Mouse (Mus musculus) C2C12 (cell line): Measurements from ENCODE around the gene Pifo. TPM values are rescaled to one million over a fixed set of nuclear protein-coding genes. Genes with fewer than 3 reads are reported as not detected.
A peak's percentile ranks its signal among the peaks of the same experiment; 100 is the strongest.

Experiments
- H3K27me3 ChIP-seq: one replicate; pipeline ENCODE4 v1.6.1; 2011; ENCODE audit not compliant: control insufficient read depth, insufficient read depth, insufficient read length
- H3K36me3 ChIP-seq: one replicate; pipeline ENCODE4 v1.6.1; 2011; ENCODE audit not compliant: control insufficient read depth, insufficient read depth
- H3K4me3 ChIP-seq: one replicate; pipeline ENCODE4 v1.5.1; 2011; ENCODE audit warnings: mild to moderate bottlenecking, control low read depth; ENCODE audit not compliant: poor library complexity, insufficient read depth, severe bottlenecking
- H3K79me2 ChIP-seq: one replicate; pipeline ENCODE4 v1.6.1; 2011; ENCODE audit not compliant: control insufficient read depth, insufficient read depth
- H3K79me3 ChIP-seq: one replicate; pipeline ENCODE4 v1.6.1; 2011; ENCODE audit warnings: low read depth, control low read depth
- H3ac ChIP-seq: one replicate; pipeline ENCODE3; 2011; ENCODE audit warnings: low read depth; ENCODE audit not compliant: control insufficient read depth, insufficient read length
- CEBPB ChIP-seq: IDR thresholded peaks from one replicate; pipeline ENCODE4 v1.6.1; 2011; ENCODE audit warnings: low read depth, mild to moderate bottlenecking, control low read depth, moderate library complexity
- CTCF ChIP-seq: IDR thresholded peaks from one replicate; pipeline ENCODE4 v1.5.1; 2011; ENCODE audit not compliant: control insufficient read depth, insufficient read depth, insufficient read length
- FOSL1 ChIP-seq: IDR thresholded peaks from one replicate; pipeline ENCODE4 v1.8.0; 2011; ENCODE audit warnings: mild to moderate bottlenecking, low read length; ENCODE audit not compliant: poor library complexity, insufficient read depth, severe bottlenecking
- MAX ChIP-seq: IDR thresholded peaks from one replicate; pipeline ENCODE4 v1.6.1; 2011; ENCODE audit warnings: mild to moderate bottlenecking, control low read depth
- MYOD1 ChIP-seq: IDR thresholded peaks from one replicate; pipeline ENCODE4 v1.6.1; 2011; ENCODE audit warnings: low read depth; ENCODE audit not compliant: control insufficient read depth, insufficient read length
- MYOG ChIP-seq: IDR thresholded peaks from one replicate; pipeline ENCODE4 v1.6.1; 2011; ENCODE audit not compliant: control insufficient read depth, insufficient read length; ENCODE audit errors: extremely low read depth
- USF1 ChIP-seq: IDR thresholded peaks from one replicate; pipeline ENCODE4 v1.6.1; 2011; ENCODE audit warnings: low read depth, mild to moderate bottlenecking, control low read depth, moderate library complexity
- polyA plus RNA-seq: library from polyadenylated mRNA; unstranded; fragments of >200 nt; fragmentation: generic; extraction: Trizol; gene quantifications from one replicate; pipeline ENCODE4 v1.2.1, GENCODE M21; 2012; ENCODE audit warnings: missing spikeins

Pifo gene
- polyA plus RNA-seq, 1 experiment: not detected

- Histone ChIP-seq H3K79me2 (peaks cover 97% of the 10 kb centered on the region), H3ac (peak within 1 kb of the TSS; percentile 100), H3K4me3 (peak within 1 kb of the TSS; percentile 99), H3K79me3 (peaks cover 65% of the 10 kb centered on the region), H3K27me3 (no peaks in the 10 kb centered on the region), H3K36me3 (peaks cover 80% of the 10 kb centered on the region)
- TF ChIP-seq USF1 (peak; percentile 64), FOSL1 (no peak), MAX (peak; percentile 93), CEBPB (no peak), CTCF (no peak), MYOG (no peak), MYOD1 (no peak)
These were observed 55.4 kb downstream of the Pifo start, which contains the start of gene Wdr77 for GRCm38 (mm10) chr3:105958974-105959580. Gene Wdr77 (plus strand): TSS chr3:105959369.

- Histone ChIP-seq H3K79me2 (peaks cover 98% of the 10 kb centered on the region), H3K79me3 (peaks cover 62% of the 10 kb centered on the region), H3K36me3 (peaks cover 80% of the 10 kb centered on the region), H3K27me3 (no peaks in the 10 kb centered on the region), H3ac (peak overlapping the region; percentile 99), H3K4me3 (peak overlapping the region; percentile 99)
- no peak for TF ChIP-seq CTCF
- TF ChIP-seq USF1: no peak
- TF ChIP-seq FOSL1: no peak
- TF ChIP-seq MAX: no peak
- TF ChIP-seq MYOG: no peak
- TF ChIP-seq MYOD1: no peak
- no peak for TF ChIP-seq CEBPB
These were observed 56.2 kb downstream of the Pifo start for GRCm38 (mm10) chr3:105958204-105958603.

GRCm38 (mm10) chr3:105957235-105957634 lies 57.2 kb downstream of the Pifo start:
- Histone ChIP-seq H3K79me2 (peaks cover 93% of the 10 kb centered on the region), H3ac (no peak overlapping the region), H3K27me3 (no peaks in the 10 kb centered on the region), H3K36me3 (peaks cover 80% of the 10 kb centered on the region), H3K4me3 (no peak overlapping the region), H3K79me3 (peaks cover 59% of the 10 kb centered on the region)
- TF ChIP-seq MAX (no peak), MYOG (no peak), CEBPB (no peak), CTCF (no peak), MYOD1 (no peak), FOSL1 (no peak), USF1 (no peak)

- no peak overlapping the region for H3ac ChIP-seq
- H3K4me3 ChIP-seq: no peak overlapping the region
- TF ChIP-seq MAX: no peak
- peaks cover 99% of the 10 kb centered on the region for H3K36me3 ChIP-seq
- H3K79me3 ChIP-seq: peaks cover 26% of the 10 kb centered on the region
- H3K27me3 ChIP-seq: no peaks in the 10 kb centered on the region
- peaks cover 62% of the 10 kb centered on the region for H3K79me2 ChIP-seq
These were observed 63.1 kb downstream of the Pifo start for GRCm38 (mm10) chr3:105951348-105951747.

Other genes starting within 250 kb of the Pifo start
- 15.1 TPM for gene Rap1a, start 213.3 kb downstream of the Pifo start, polyA plus RNA-seq
- gene Adora3, start 143.8 kb downstream of the Pifo start, polyA plus RNA-seq: not detected
- not detected for gene Tmigd3, start 143.7 kb downstream of the Pifo start, polyA plus RNA-seq
- gene I830077J02Rik, start 82.0 kb downstream of the Pifo start, polyA plus RNA-seq: 0.06 TPM
- 90.2 TPM for gene Wdr77, start 55.3 kb downstream of the Pifo start, polyA plus RNA-seq
- 243 TPM for gene Atp5f1, start 54.5 kb downstream of the Pifo start, polyA plus RNA-seq
- 0.25 TPM for gene Ovgp1, start 40.9 kb downstream of the Pifo start, polyA plus RNA-seq
- not detected for gene Chil5, start 18.2 kb upstream of the Pifo start, polyA plus RNA-seq
- gene Chia1, start 98.6 kb upstream of the Pifo start, polyA plus RNA-seq: not detected
- gene Chil3, start 152.9 kb upstream of the Pifo start, polyA plus RNA-seq: not detected
- gene Chil4, start 204.9 kb upstream of the Pifo start, polyA plus RNA-seq: not detected